Mouse (Mus musculus) kidney, embryonic 15.5 days (tissue): Measurements from ENCODE around the gene Spata5. TPM values are rescaled to one million over a fixed set of nuclear protein-coding genes. Genes with fewer than 3 reads are reported as not detected.
A peak's percentile ranks its signal among the peaks of the same experiment; 100 is the strongest.

Source experiments
- ATAC-seq: fragments of 200-750 bp; cut with Nextera tagmentation; replicated peaks from 2 replicates; pipeline ENCODE4 v1.8.0; 2017; ENCODE audit warnings: moderate TSS enrichment; ENCODE audit not compliant: low FRiP score
- H3K27ac ChIP-seq: fragments of 300-500 bp; sonication (generic); 2 replicates; pipeline ENCODE4 v1.5.1; 2015; ENCODE audit warnings: mild to moderate bottlenecking, inconsistent platforms
- H3K27me3 ChIP-seq: fragments of 300-500 bp; sonication (generic); 2 replicates; pipeline ENCODE4 v1.6.1; 2015; ENCODE audit warnings: inconsistent platforms
- H3K36me3 ChIP-seq: fragments of 300-500 bp; sonication (generic); 2 replicates; pipeline ENCODE4 v1.6.1; 2015; ENCODE audit warnings: inconsistent platforms
- H3K4me1 ChIP-seq: fragments of 300-500 bp; sonication (generic); 2 replicates; pipeline ENCODE4 v1.6.1; 2015; ENCODE audit warnings: inconsistent platforms
- H3K4me2 ChIP-seq: fragments of 300-500 bp; sonication (generic); 2 replicates; pipeline ENCODE4 v1.6.1; 2015; ENCODE audit warnings: moderate library complexity, mild to moderate bottlenecking, inconsistent platforms
- H3K4me3 ChIP-seq: fragments of 300-500 bp; sonication (generic); replicated peaks from 2 replicates; pipeline ENCODE4 v1.5.1; 2015; ENCODE audit warnings: mild to moderate bottlenecking, inconsistent platforms
- H3K9ac ChIP-seq: fragments of 300-500 bp; sonication (generic); 2 replicates; pipeline ENCODE4 v1.6.1; 2015; ENCODE audit warnings: mild to moderate bottlenecking, inconsistent platforms
- H3K9me3 ChIP-seq: fragments of 300-500 bp; sonication (generic); replicated peaks from 2 replicates; pipeline ENCODE4 v1.6.1; 2016; ENCODE audit warnings: inconsistent platforms
- WGBS: fragments of 180-500 bp; shearing (Covaris S2); methylation state at CpG from one replicate; pipeline ENCODE4 v1.1.7; 2015; ENCODE audit warnings: mixed read lengths; 5-methylcytosine and 5-hydroxymethylcytosine counted together
- polyA plus RNA-seq: library from polyadenylated mRNA; unstranded; fragments of >200 nt; fragmentation: Nextera tagmentation; extraction: Ambion mirVana; gene quantifications from 2 replicates; pipeline ENCODE4 v1.2.1, GENCODE M21; 2015

Spata5 gene
- polyA plus RNA-seq, 1 experiment from 2014 or later, result 38.7 TPM

GRCm38 (mm10) chr3:37561466-37561865 lies 141.8 kb downstream of the Spata5 start:
- Histone ChIP-seq H3K27ac (no peak overlapping the region), H3K4me3 (no peak overlapping the region), H3K27me3 (no peaks in the 10 kb centered on the region), H3K36me3 (no peaks in the 10 kb centered on the region), H3K4me2 (no peak overlapping the region), H3K9me3 (no peaks in the 10 kb centered on the region), H3K9ac (no peak overlapping the region), H3K4me1 (peaks cover 13% of the 10 kb centered on the region)
- 87% methylated on average over 3 of the region's 3 CpGs for WGBS
- no peak for ATAC-seq

- no peak overlapping the region for H3K27ac ChIP-seq
- no peak overlapping the region for H3K4me2 ChIP-seq
- peaks cover 9% of the 10 kb centered on the region; the same call in 1 of the 2 replicates for H3K4me1 ChIP-seq
- no peak for ATAC-seq
- no peaks in the 10 kb centered on the region for H3K9me3 ChIP-seq
- no peak overlapping the region for H3K4me3 ChIP-seq
- 94% methylated on average over 6 of the region's 6 CpGs for WGBS
- no peak overlapping the region for H3K9ac ChIP-seq
- no peaks in the 10 kb centered on the region for H3K27me3 ChIP-seq
- H3K36me3 ChIP-seq, result no peaks in the 10 kb centered on the region
Observed at GRCm38 (mm10) chr3:37566097-37566496, 146.4 kb downstream of the Spata5 start.

GRCm38 (mm10) chr3:37567505-37567904 lies 147.8 kb downstream of the Spata5 start:
- Histone ChIP-seq H3K9me3 (no peaks in the 10 kb centered on the region), H3K4me3 (no peak overlapping the region), H3K4me2 (no peak overlapping the region), H3K27me3 (no peaks in the 10 kb centered on the region), H3K9ac (no peak overlapping the region), H3K4me1 (peaks cover 12% of the 10 kb centered on the region; the same call in 1 of the 2 replicates), H3K27ac (no peak overlapping the region), H3K36me3 (no peaks in the 10 kb centered on the region)
- WGBS, result 88% methylated on average over 1 of the region's 1 CpGs
- no peak for ATAC-seq

GRCm38 (mm10) chr3:37568780-37569179 lies 149.1 kb downstream of the Spata5 start:
- H3K27ac ChIP-seq, result no peak overlapping the region
- no peak overlapping the region for H3K4me3 ChIP-seq
- H3K9me3 ChIP-seq, result no peaks in the 10 kb centered on the region
- H3K27me3 ChIP-seq, result no peaks in the 10 kb centered on the region
- H3K4me2 ChIP-seq, result no peak overlapping the region
- H3K4me1 ChIP-seq, result peaks cover 12% of the 10 kb centered on the region; the same call in 1 of the 2 replicates
- no peak overlapping the region for H3K9ac ChIP-seq
- no peak for ATAC-seq
- 0 out of 2 replicates have a peak, but pooled peaks cover 3% of the 10 kb centered on the region for H3K36me3 ChIP-seq
- WGBS, result 54% methylated on average over 1 of the region's 1 CpGs

GRCm38 (mm10) chr3:37569661-37570566 lies 150.2 kb downstream of the Spata5 start:
- no peak overlapping the region for H3K4me2 ChIP-seq
- WGBS, result 48% methylated on average over 22 of the region's 22 CpGs
- 0 out of 2 replicates have a peak, but pooled peaks cover 3% of the 10 kb centered on the region for H3K36me3 ChIP-seq
- peaks cover 12% of the 10 kb centered on the region; the same call in 1 of the 2 replicates for H3K4me1 ChIP-seq
- H3K9ac ChIP-seq, result no peak overlapping the region
- H3K27me3 ChIP-seq, result no peaks in the 10 kb centered on the region
- no peaks in the 10 kb centered on the region for H3K9me3 ChIP-seq
- no peak for ATAC-seq
- H3K4me3 ChIP-seq, result no peak overlapping the region
- no peak overlapping the region for H3K27ac ChIP-seq

- no peak for ATAC-seq
- no peak overlapping the region for H3K4me2 ChIP-seq
- no peak overlapping the region for H3K27ac ChIP-seq
- peaks cover 12% of the 10 kb centered on the region; the same call in 1 of the 2 replicates for H3K4me1 ChIP-seq
- no peaks in the 10 kb centered on the region for H3K27me3 ChIP-seq
- 0 out of 2 replicates have a peak, but pooled peaks cover 3% of the 10 kb centered on the region for H3K36me3 ChIP-seq
- 38% methylated on average over 4 of the region's 4 CpGs for WGBS
- H3K9ac ChIP-seq, result no peak overlapping the region
- H3K4me3 ChIP-seq, result no peak overlapping the region
- H3K9me3 ChIP-seq, result no peaks in the 10 kb centered on the region
Observed at GRCm38 (mm10) chr3:37571633-37572032, 151.9 kb downstream of the Spata5 start.

GRCm38 (mm10) chr3:37572066-37572465 lies 152.4 kb downstream of the Spata5 start:
- no peak overlapping the region for H3K4me2 ChIP-seq
- no peaks in the 10 kb centered on the region for H3K9me3 ChIP-seq
- H3K4me3 ChIP-seq, result no peak overlapping the region
- no peak for ATAC-seq
- no peaks in the 10 kb centered on the region for H3K27me3 ChIP-seq
- WGBS, result 87% methylated on average over 6 of the region's 6 CpGs
- H3K4me1 ChIP-seq, result peaks cover 12% of the 10 kb centered on the region; the same call in 1 of the 2 replicates
- H3K27ac ChIP-seq, result no peak overlapping the region
- H3K36me3 ChIP-seq, result 0 out of 2 replicates have a peak, but pooled peaks cover 3% of the 10 kb centered on the region
- no peak overlapping the region for H3K9ac ChIP-seq

GRCm38 (mm10) chr3:37576840-37577239 lies 157.1 kb downstream of the Spata5 start:
- ATAC-seq, result no peak
- H3K9ac ChIP-seq, result no peak overlapping the region
- H3K27ac ChIP-seq, result no peak overlapping the region
- peaks cover 29% of the 10 kb centered on the region for H3K36me3 ChIP-seq
- no peaks in the 10 kb centered on the region for H3K9me3 ChIP-seq
- H3K4me2 ChIP-seq, result no peak overlapping the region
- no peaks in the 10 kb centered on the region for H3K4me1 ChIP-seq
- WGBS, result 91% methylated on average over 6 of the region's 6 CpGs
- H3K27me3 ChIP-seq, result no peaks in the 10 kb centered on the region
- H3K4me3 ChIP-seq, result no peak overlapping the region

DNA sequence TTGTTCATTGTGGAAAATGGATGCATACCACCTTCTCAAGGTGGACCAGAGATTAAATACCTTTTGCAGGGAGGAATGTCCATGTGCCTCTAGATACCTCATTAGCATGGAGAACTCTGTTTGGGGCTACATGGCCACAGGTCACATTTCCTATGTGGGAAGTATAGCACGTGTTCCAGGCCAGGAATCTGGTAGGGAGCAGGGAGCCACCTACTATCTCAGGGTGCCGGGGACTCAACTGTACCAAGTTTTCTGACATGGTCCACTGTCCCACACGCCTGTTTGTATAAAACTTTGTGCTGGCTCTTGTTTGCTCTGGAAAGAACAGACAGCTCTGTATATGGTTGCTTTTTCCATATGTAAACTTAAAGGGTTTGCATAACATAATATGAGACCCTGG lies 158.0 kb downstream of the Spata5 start:
- ATAC-seq, result no peak
- H3K27ac ChIP-seq, result no peak overlapping the region
- H3K27me3 ChIP-seq, result no peaks in the 10 kb centered on the region
- no peak overlapping the region for H3K4me3 ChIP-seq
- H3K4me2 ChIP-seq, result no peak overlapping the region
- no peak overlapping the region for H3K9ac ChIP-seq
- H3K9me3 ChIP-seq, result no peaks in the 10 kb centered on the region
- H3K36me3 ChIP-seq, result peaks cover 29% of the 10 kb centered on the region
- WGBS, result 86% methylated on average over 3 of the region's 3 CpGs
- H3K4me1 ChIP-seq, result no peaks in the 10 kb centered on the region

DNA sequence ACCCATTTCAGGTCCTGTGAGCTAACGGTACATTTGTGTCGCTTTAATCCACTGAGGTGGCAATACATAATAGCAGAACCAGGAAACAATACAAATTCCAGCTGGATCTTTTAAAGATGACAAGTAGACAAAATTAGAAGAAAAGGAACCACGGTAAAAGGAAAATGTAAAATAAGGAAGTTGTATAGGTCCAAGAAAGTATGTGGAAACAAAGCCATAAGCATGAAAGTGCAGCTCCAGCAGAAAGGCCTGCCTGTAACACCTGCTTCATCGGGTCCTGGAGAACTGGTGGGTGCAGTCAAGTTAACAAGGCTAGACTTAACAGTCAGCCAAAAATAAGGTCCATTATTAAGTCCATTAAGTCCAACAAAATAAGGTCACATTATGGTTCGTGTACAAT lies 164.9 kb downstream of the Spata5 start:
- Histone ChIP-seq H3K36me3 (peaks cover 21% of the 10 kb centered on the region), H3K9ac (no peak overlapping the region), H3K27ac (no peak overlapping the region), H3K27me3 (no peaks in the 10 kb centered on the region), H3K4me1 (peaks cover 13% of the 10 kb centered on the region), H3K4me3 (no peak overlapping the region), H3K9me3 (no peaks in the 10 kb centered on the region), H3K4me2 (no peak overlapping the region)
- no peak for ATAC-seq
- WGBS, result 79% methylated on average over 5 of the region's 5 CpGs

DNA sequence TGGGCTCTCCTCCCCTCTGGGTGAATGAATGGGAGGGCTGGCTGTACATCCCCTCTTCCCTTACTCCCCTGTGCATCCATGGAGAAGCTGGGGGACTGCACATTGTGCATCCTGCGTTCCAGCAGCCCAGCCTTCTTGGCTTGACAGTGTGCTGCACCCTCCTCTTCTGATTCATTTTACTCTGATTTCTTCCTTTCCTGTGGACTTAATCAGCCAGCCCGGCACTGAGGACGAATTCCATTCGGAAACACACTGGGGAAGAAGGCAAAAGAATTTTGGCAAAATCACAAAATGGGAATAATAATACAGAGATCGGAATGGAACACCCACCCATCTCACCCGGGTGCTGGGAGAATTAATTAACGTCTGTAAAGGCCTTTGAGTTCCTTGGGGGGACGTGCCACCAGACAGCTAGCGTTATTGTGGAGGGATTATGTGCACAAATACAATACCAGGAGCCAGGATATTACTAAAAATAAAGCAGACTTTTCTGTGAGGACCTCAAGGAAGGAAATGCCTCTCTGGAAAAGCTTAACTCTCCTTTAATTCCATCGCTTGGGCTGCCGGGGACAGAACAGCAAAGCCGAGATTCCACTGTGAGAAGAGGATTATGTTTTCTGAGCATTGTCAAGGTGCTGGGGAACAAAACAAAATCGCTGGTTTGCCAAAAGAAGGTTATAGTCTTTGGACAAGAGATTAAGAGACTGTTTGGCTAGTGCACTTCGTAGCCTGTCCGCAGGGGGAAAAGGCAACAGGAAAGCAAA lies 166.5 kb downstream of the Spata5 start:
- 0 out of 2 replicates have a peak overlapping the region, but pooled peaks have one; percentile 5 for H3K4me3 ChIP-seq
- WGBS, result 26% methylated on average over 15 of the region's 15 CpGs

More for the DNA sequence above, 166.5 kb downstream of the Spata5 start:
- H3K36me3 ChIP-seq, result peaks cover 6% of the 10 kb centered on the region
- peak overlapping the region; percentile 89 for H3K27ac ChIP-seq
- peak overlapping the region; percentile 40 for H3K4me2 ChIP-seq
- peak; percentile 63 for ATAC-seq
- peaks cover 13% of the 10 kb centered on the region for H3K4me1 ChIP-seq
- 0 out of 2 replicates have a peak overlapping the region, but pooled peaks have one; percentile 3 for H3K9ac ChIP-seq
- no peaks in the 10 kb centered on the region for H3K27me3 ChIP-seq
- no peaks in the 10 kb centered on the region for H3K9me3 ChIP-seq
